Comparison of ENCODE assay signal across 12 mouse cellular contexts in genomic region chr1:181233734-181234133, GRCm38 (mm10). TPM values are rescaled to one million over a fixed set of nuclear protein-coding genes. Genes with fewer than 3 reads are reported as not detected.
DNase-seq lines count a peak whose midpoint lies in the region; ATAC-seq lines count a peak whose summit lies in the region.
"Had no signal": no experiment of that assay in that cellular context is flagged by ENCODE, and none has a peak within 500 bp of the region (broad histone marks: within the 10 kb centered on the region; RNA-seq: fewer than 3 reads in every experiment).

No protein-coding gene starts in this region.

- H3K36me3 ChIP-seq in heart, embryonic 14.5 days (ENCODE audit: control insufficient read depth, insufficient read depth, low read length): no peaks in the 10 kb centered on the region
- H3K36me3 ChIP-seq in megakaryocyte, embryonic 14.5 days (replicated peaks; ENCODE audit: low read length): peaks cover under 1% of the 10 kb centered on the region
- H3K36me3 ChIP-seq in intestine, embryonic 15.5 days: no peaks in the 10 kb centered on the region
- no peaks in the 10 kb centered on the region for H3K36me3 ChIP-seq in macrophage (ENCODE audit: inconsistent target)
- no peaks in the 10 kb centered on the region for H3K36me3 ChIP-seq in midbrain, embryonic 14.5 days (ENCODE audit: control insufficient read depth, insufficient read depth, low read length)
- H3K36me3 ChIP-seq: forebrain, embryonic 12.5 days; neural tube, embryonic 15.5 days had no signal

- no peaks in the 10 kb centered on the region for H3K9me3 ChIP-seq in heart, embryonic 14.5 days (ENCODE audit: control insufficient read depth, low read length)
- H3K9me3 ChIP-seq in megakaryocyte, embryonic 14.5 days: no peaks in the 10 kb centered on the region
- no peaks in the 10 kb centered on the region for H3K9me3 ChIP-seq in intestine, embryonic 15.5 days
- no peaks in the 10 kb centered on the region for H3K9me3 ChIP-seq in midbrain, embryonic 14.5 days (ENCODE audit: control insufficient read depth, low read length)
- H3K9me3 ChIP-seq: forebrain, embryonic 12.5 days; neural tube, embryonic 15.5 days had no signal

- no peaks in the 10 kb centered on the region for H3K27me3 ChIP-seq in heart, embryonic 14.5 days (ENCODE audit: control insufficient read depth, insufficient read depth, low read length)
- no peaks in the 10 kb centered on the region for H3K27me3 ChIP-seq in megakaryocyte, embryonic 14.5 days (replicated peaks)
- H3K27me3 ChIP-seq in intestine, embryonic 15.5 days (replicated peaks): no peaks in the 10 kb centered on the region
- no peaks in the 10 kb centered on the region for H3K27me3 ChIP-seq in midbrain, embryonic 14.5 days (ENCODE audit: control insufficient read depth, insufficient read depth, low read length)
- H3K27me3 ChIP-seq: forebrain, embryonic 12.5 days; neural tube, embryonic 15.5 days had no signal

- H3K9ac ChIP-seq in heart, embryonic 14.5 days (ENCODE audit: low read length): peak overlapping the region; percentile 27; the same call in 1 of the 2 replicates
- no peak overlapping the region for H3K9ac ChIP-seq in intestine, embryonic 15.5 days
- no peak overlapping the region for H3K9ac ChIP-seq in midbrain, embryonic 14.5 days (replicated peaks; ENCODE audit: low read length)
- H3K9ac ChIP-seq: forebrain, embryonic 12.5 days; neural tube, embryonic 15.5 days had no signal

- intact Hi-C loops in heart, postnatal 14 days (cut with DNase I): loop anchor here (2.0 kb wide), 1 partner anchor 23 kb away; no protein-coding TSS in a partner anchor

- no peak overlapping the region for H3K27ac ChIP-seq in heart, embryonic 14.5 days (replicated peaks in 1 of 2; ENCODE audit: control insufficient read depth in 1 of 2, insufficient read depth in 1 of 2, low read depth in 2 of 2, low read length in 2 of 2)
- H3K27ac ChIP-seq in intestine, embryonic 15.5 days: 0 out of 2 replicates have a peak overlapping the region, but pooled peaks have one; percentile 27
- H3K27ac ChIP-seq in macrophage: peak overlapping the region; percentile 98
- H3K27ac ChIP-seq in midbrain, embryonic 14.5 days (replicated peaks; ENCODE audit: low read depth, low read length): no peak overlapping the region
- H3K27ac ChIP-seq: forebrain, embryonic 12.5 days; hindbrain, postnatal 0 days; neural tube, embryonic 15.5 days had no signal

- peaks cover 9% of the 10 kb centered on the region; the same call in 1 of the 2 replicates for H3K79me2 ChIP-seq in macrophage (ENCODE audit: inconsistent target)

- peak overlapping the region in 1 of 2 experiments; percentile 19; a peak in 2 of 4 replicates for H3K4me3 ChIP-seq in heart, embryonic 14.5 days (ENCODE audit: control insufficient read depth in 1 of 2, insufficient read depth in 1 of 2, low read depth in 1 of 2, low read length in 2 of 2)
- H3K4me3 ChIP-seq in megakaryocyte, embryonic 14.5 days (replicated peaks): peak overlapping the region; percentile 84
- H3K4me3 ChIP-seq in intestine, embryonic 15.5 days (replicated peaks): no peak overlapping the region
- H3K4me3 ChIP-seq in macrophage (ENCODE audit: inconsistent target): peak overlapping the region; percentile 40
- H3K4me3 ChIP-seq in midbrain, embryonic 14.5 days (replicated peaks; ENCODE audit: low read depth, low read length): no peak overlapping the region
- H3K4me3 ChIP-seq: forebrain, embryonic 12.5 days had no signal

- H3K4me1 ChIP-seq in heart, embryonic 14.5 days (ENCODE audit: control insufficient read depth in 2 of 2, insufficient read depth in 2 of 2, low read length in 2 of 2): peaks cover 14 to 18% of the 10 kb centered on the region in 2 experiments
- peaks cover 78% of the 10 kb centered on the region for H3K4me1 ChIP-seq in megakaryocyte, embryonic 14.5 days
- H3K4me1 ChIP-seq in intestine, embryonic 15.5 days (replicated peaks): peaks cover 16% of the 10 kb centered on the region
- peaks cover 9% of the 10 kb centered on the region; the same call in 1 of the 2 replicates for H3K4me1 ChIP-seq in midbrain, embryonic 14.5 days (ENCODE audit: control insufficient read depth, insufficient read depth, low read length)
- H3K4me1 ChIP-seq: neural tube, embryonic 15.5 days had no signal

- 85% methylated on average over 6 of the region's 6 CpGs for WGBS in heart, embryonic 14.5 days
- WGBS in intestine, embryonic 15.5 days: 78% methylated on average over 6 of the region's 6 CpGs
- 71% methylated on average over 6 of the region's 6 CpGs for WGBS in macrophage (ENCODE audit: missing documents)
- WGBS in midbrain, embryonic 14.5 days: 88% methylated on average over 6 of the region's 6 CpGs

- no peak for DNase-seq in heart, postnatal 14 days
- DNase-seq in midbrain, embryonic 14.5 days: no peak
- no peak for DNase-seq in adrenal gland, postnatal 10 days
- DNase-seq: cerebellum, adult 8-10 months had no signal

- ATAC-seq in heart, embryonic 14.5 days (ENCODE audit: insufficient number of reproducible peaks, insufficient read depth, low FRiP score, low read depth): no peak
- no peak for ATAC-seq in megakaryocyte, adult 5-6 weeks (ENCODE audit: poor library complexity, severe bottlenecking)
- no peak for ATAC-seq in intestine, embryonic 15.5 days
- ATAC-seq in midbrain, embryonic 14.5 days (ENCODE audit: low FRiP score, low TSS enrichment): no peak

- H3K4me2 ChIP-seq in heart, embryonic 14.5 days (ENCODE audit: low read length): peak overlapping the region; percentile 50; the same call in 1 of the 2 replicates
- peak overlapping the region; percentile 53; the same call in 1 of the 2 replicates for H3K4me2 ChIP-seq in intestine, embryonic 15.5 days (replicated peaks)
- H3K4me2 ChIP-seq in midbrain, embryonic 14.5 days (ENCODE audit: low read length): no peak overlapping the region
- H3K4me2 ChIP-seq: forebrain, embryonic 12.5 days had no signal

RNA-seq across cellular contexts. Expression of gene Wdr26, which starts 21.9 kb away (rescaled TPM):
- polyA plus RNA-seq in heart, embryonic 14.5 days (2014; fragmentation: Nextera tagmentation; extraction: Ambion mirVana): 46.6 and 47.7 TPM in 2 replicates
- 100 to 1,000 TPM; 127 to 134 TPM for total RNA-seq in heart, postnatal 14 days (2021)
- polyA plus RNA-seq in megakaryocyte, embryonic 14.5 days (2012; ENCODE audit: insufficient read depth, low replicate concordance): 11.4 and 14.3 TPM in 2 replicates
- 257 and 258 TPM in 2 replicates for total RNA-seq in megakaryocyte, adult 5-6 weeks (2015)
- 235 and 244 TPM in 2 replicates for total RNA-seq in megakaryocyte, adult 5-6 weeks (2017)
- polyA plus RNA-seq in intestine, embryonic 15.5 days (2015; fragmentation: Nextera tagmentation; extraction: Ambion mirVana): 30.2 and 33.0 TPM in 2 replicates
- total RNA-seq in macrophage (2018; cell fraction: chromatin; rRNA removed): 100 to 1,000 TPM; 306 to 843 (median 604) TPM
- total RNA-seq in macrophage (2018; cell fraction: cytosol; rRNA removed): 100 to 1,000 TPM; 117 to 200 (median 160) TPM
- 100 to 1,000 TPM; 284 to 524 (median 451) TPM for total RNA-seq in macrophage (2018; cell fraction: nucleus; rRNA removed)
- polyA plus RNA-seq in macrophage (2018): 115 to 137 TPM (median 119 TPM) in 3 replicates
- 53.1 and 54.8 TPM in 2 replicates for polyA plus RNA-seq in midbrain, embryonic 14.5 days (2014; fragmentation: Nextera tagmentation; extraction: Ambion mirVana)
- total RNA-seq in adrenal gland, postnatal 10 days (2021): 100 to 1,000 TPM; 126 to 138 TPM

Comparison
In these comparisons a context has a peak if more than half of its experiments do, and no peak if none do; other contexts are left out.
1. H3K27ac ChIP-seq: peak in intestine, embryonic 15.5 days (single experiment) and macrophage (single experiment); none in heart, embryonic 14.5 days (0 of 2) and midbrain, embryonic 14.5 days (single experiment).
2. H3K4me3 ChIP-seq: peak in megakaryocyte, embryonic 14.5 days (single experiment) and macrophage (single experiment); none in intestine, embryonic 15.5 days (single experiment) and midbrain, embryonic 14.5 days (single experiment).